Mouse (Mus musculus) stomach, embryonic 15.5 days (tissue): ENCODE measurements around the gene Adh4. TPM values are rescaled to one million over a fixed set of nuclear protein-coding genes. Genes with fewer than 3 reads are reported as not detected.

Experiments
- polyA plus RNA-seq: library from polyadenylated mRNA; unstranded; fragments of >200 nt; fragmentation: Nextera tagmentation; extraction: Ambion mirVana; gene quantifications from 2 replicates; pipeline ENCODE4 v1.2.1, GENCODE M21; 2015

Gene Adh4
- polyA plus RNA-seq, 1 experiment from 2014 or later, result not detected

Other genes starting within 250 kb of the Adh4 start
- 0.21 and 0.26 TPM in 2 replicates for gene 4930579F01Rik, start 221.6 kb upstream of the Adh4 start, polyA plus RNA-seq
- 0.53 and 0.76 TPM in 2 replicates for gene Adh7, start 197.7 kb upstream of the Adh4 start, polyA plus RNA-seq
- 40.9 and 130 TPM in 2 replicates for gene Adh1, start 154.5 kb upstream of the Adh4 start, polyA plus RNA-seq
- 0.32 and 0.61 TPM in 2 replicates for gene Adh6a, start 102.2 kb upstream of the Adh4 start, polyA plus RNA-seq
- gene Adh6b, start 73.7 kb upstream of the Adh4 start, polyA plus RNA-seq, result 0.10 TPM in 1 of 2 replicates, not detected in the other
- gene Adh5, start 27.6 kb downstream of the Adh4 start, polyA plus RNA-seq, result 181 and 197 TPM in 2 replicates
- 46.1 and 48.1 TPM in 2 replicates for gene Metap1, start 74.0 kb downstream of the Adh4 start, polyA plus RNA-seq
- gene Eif4e, start 110.7 kb downstream of the Adh4 start, polyA plus RNA-seq, result 295 and 313 TPM in 2 replicates